Mouse (Mus musculus) cortical plate, adult 2 months (tissue): ENCODE data around the gene Ehbp1l1.

Experiments
- CTCF ChIP-seq: fragments of 200-500 bp; IDR thresholded peaks from 2 replicates; pipeline ENCODE4 v1.5.1; 2011; ENCODE audit warnings: mild to moderate bottlenecking, control low read depth, low read length; ENCODE audit not compliant: insufficient read depth; ENCODE audit errors: extremely low read depth
- POLR2A ChIP-seq: fragments of 200-500 bp; IDR thresholded peaks from 2 replicates; pipeline ENCODE4 v1.6.1; 2011; ENCODE audit warnings: mild to moderate bottlenecking, low read length, control low read depth; ENCODE audit not compliant: insufficient read depth; ENCODE audit errors: extremely low read depth

GRCm38 (mm10) chr19:5713255-5713654 lies 12.9 kb downstream of the Ehbp1l1 start:
- TF ChIP-seq CTCF, result no peak
- TF ChIP-seq POLR2A, result no peak
